Mouse (Mus musculus) adrenal gland, postnatal 36 days (tissue): ENCODE measurements around the gene Tm7sf2. TPM values are rescaled to one million over a fixed set of nuclear protein-coding genes. Genes with fewer than 3 reads are reported as not detected.
"Not testable (repeated sequence)": the region's sequence is repeated elsewhere in the genome, so short reads cannot be mapped to it uniquely, and the experiment has no call there.

ENCODE experiments used
- DNase-seq, 2 experiments: peaks; one replicate each; pipeline ENCODE4 v3.0.0; 2021; ENCODE audit warnings: mixed read lengths in 1 of 2
- total RNA-seq, 2 experiments: library from RNA; stranded (reverse); gene quantifications; 2 replicates each; pipeline ENCODE4 v1.2.3; 2021

Gene Tm7sf2
- total RNA-seq, 2 experiments from 2014 or later: 22.9 to 42.0 TPM

GRCm38 (mm10) chr19:6044102-6044501 lies 24.1 kb downstream of the Tm7sf2 start:
- not testable (repeated sequence) for DNase-seq

DNA sequence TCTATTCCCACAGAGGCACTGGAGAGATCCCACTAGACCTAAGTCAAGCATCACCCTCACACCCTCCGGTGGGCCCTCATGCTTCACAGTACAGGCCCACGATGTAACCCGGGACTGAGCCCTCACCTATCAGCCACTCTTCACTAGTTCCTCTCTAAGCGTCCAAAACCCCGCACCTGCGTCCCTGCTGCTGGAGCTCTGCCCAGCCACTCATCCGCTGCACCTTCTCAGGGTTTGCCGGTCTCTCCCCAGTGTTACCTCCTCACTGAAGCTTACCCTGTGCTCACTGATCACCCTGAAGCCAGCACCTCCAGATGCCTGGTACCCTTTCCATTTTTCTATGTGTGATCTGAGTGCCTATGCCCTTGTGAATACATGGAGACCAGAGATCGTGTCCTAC lies 25.9 kb downstream of the Tm7sf2 start:
- no peak for DNase-seq

DNA sequence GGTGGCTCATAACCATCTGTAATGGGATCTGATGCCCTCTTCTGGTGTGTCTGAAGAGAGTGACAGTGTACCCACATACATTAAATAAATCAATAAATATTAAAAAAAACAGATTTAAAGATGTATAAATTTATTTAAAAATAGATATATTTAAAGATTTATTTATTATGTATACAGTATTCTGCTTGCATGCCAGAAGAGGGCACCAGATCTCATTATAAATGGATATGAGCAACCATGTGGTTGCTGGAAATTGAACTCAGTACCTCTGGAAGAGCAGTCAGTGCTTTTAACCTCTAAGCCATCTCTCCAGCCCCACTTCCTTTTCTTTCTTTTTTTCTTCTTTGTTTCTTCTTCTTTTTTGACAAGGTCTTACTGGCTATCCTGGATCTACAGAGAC lies 28.2 kb downstream of the Tm7sf2 start:
- DNase-seq: no peak

DNA sequence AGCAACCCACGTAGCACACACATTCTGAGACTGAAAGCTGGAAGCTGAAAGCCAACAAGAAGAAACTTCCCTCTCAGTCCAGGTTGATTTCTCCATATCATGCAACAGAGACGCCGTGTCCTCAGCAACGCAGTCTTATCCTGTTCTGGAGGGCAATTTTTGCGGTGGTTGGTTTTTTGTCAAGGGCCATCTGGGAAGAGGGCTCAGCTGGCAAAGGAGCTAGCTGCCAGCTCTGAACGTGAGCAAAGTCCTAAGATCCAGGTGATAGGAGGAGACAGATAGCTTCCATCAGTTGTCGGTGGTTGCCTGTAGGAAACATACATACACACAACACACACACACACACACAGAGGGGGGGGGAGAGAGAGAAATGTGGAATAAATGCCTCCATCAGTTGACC lies 29.8 kb downstream of the Tm7sf2 start:
- no peak for DNase-seq

- DNase-seq: no peak
Measured at GRCm38 (mm10) chr19:6037695-6038094, 30.5 kb downstream of the Tm7sf2 start.

- DNase-seq: no peak
Measured at GRCm38 (mm10) chr19:6035966-6036585, 32.1 kb downstream of the Tm7sf2 start.

GRCm38 (mm10) chr19:6030520-6031280 lies 37.5 kb downstream of the Tm7sf2 start:
- DNase-seq: no peak

DNA sequence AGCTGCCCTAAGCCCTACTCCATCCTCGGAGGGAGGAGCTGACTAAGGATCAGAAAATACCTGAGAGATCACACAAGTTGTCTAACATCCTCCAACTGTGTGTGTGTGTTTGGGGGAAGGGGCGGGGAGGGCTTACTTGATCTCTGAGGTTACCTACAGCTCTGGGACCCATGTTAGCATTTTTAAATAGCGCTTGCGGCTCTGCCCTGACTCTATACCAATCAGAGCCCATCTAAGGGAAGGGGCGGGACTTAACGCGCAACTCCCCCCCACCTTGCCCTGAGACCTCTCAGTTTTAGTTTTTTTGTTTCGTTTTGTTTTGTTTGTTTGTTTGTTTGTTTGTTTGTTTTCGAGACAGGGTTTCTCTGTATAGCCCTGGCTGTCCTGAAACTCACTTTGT lies 38.7 kb downstream of the Tm7sf2 start:
- no peak for DNase-seq

DNA sequence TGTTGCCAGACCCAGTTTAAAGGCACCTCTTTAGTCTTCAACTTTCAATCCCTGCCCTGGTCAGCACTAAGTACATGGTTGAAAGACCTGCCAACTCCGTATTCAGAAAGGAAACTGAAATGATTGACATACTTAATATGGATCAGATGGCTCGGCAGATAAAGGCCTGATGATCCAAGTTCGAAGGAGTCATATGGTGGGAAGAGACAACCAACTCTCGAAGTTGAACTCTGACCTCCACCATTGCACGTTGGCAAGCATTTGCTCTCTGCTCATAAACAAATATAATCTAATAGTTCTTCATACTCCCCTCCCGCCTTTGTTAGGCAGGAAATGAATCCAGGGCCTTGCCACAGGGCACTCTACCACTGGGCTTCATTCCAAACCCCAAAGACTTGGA lies 39.2 kb downstream of the Tm7sf2 start:
- DNase-seq: no peak

DNA sequence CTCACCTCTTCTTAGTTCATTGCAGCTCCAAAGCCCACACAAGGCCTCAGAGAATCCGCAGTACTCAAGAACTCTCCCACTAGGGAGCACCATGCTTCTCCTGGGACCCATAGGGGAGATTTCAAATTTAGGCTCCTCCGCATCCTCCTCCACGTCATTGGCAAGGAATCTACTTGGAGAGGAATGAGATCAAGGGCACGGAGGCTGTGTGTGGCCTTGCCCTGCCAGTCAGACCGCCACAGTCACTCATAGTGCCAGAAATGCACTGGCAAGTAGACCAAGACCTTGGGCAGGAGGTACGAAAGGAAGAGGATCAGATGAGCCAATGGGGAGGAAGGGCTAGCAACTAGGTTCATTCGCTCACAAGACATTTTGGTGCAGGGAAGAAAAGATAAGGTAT lies 44.2 kb downstream of the Tm7sf2 start:
- peak; percentile 74 to 77 for DNase-seq

- no peak for DNase-seq
Measured at GRCm38 (mm10) chr19:6023059-6023458, 45.1 kb downstream of the Tm7sf2 start.

- DNase-seq: no peak
Measured at GRCm38 (mm10) chr19:6020276-6020675, 47.9 kb downstream of the Tm7sf2 start.

- peak; percentile 91 to 92 for DNase-seq
Measured at GRCm38 (mm10) chr19:6018142-6019089, 49.8 kb downstream of the Tm7sf2 start.

DNA sequence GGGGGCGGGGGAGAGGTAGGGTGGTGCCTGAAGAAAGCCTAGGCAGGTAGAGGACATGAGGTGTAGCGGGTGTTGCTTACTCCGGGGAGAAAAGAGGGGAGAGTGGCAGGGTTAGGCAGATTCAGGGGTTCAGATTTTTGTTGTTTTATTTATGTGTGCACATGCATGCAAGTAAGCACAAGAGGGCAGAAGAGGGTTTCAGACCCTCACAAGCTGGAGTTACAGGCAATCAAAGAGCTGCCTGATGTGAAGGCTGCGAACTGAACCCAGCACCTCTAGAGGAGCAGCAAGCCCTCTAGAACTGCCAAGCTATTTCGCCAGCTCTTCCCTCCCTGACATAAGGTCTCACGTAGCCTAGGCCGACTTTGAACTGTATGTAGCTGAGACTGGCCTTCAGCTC lies 51.6 kb downstream of the Tm7sf2 start:
- DNase-seq: no peak

DNA sequence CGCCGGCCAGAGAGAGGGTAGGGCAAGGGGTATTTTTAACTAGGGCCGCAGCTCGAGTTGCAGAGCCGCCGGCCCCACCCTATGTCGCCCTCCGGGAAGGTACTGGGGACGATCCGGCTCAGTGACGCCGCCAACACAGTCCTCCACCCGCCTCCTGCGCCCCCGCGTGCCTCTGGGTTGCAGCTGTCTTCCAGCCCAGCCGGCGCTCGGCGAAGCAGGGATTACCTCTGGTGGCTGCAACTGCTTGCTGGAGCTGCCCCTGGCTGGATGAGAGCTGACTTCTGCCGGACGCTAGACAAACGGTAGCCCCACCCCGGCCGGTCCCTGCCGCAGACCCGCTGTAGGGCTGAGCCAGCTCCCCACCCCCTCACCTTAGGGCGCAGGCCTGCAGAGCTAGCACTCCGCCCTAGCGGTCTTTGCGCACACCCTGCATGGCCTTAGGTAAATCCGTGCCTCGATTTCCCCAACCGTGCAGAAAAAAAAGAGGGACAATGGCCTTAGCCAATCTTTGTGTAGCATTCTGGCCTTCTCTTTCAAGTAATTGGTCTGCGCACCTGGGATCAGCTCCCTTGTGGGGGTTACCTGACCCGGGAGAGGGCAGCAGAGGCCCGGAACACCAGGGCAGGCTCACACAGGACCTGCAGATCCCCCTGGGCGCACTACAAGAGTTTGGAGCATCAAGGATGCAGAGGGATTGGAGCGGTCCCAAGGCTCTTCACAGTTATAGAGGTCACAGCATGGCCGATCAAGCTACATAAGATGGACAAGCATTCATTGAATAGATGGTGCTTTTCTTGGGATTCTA lies 52.5 kb downstream of the Tm7sf2 start, which contains the start of gene Capn1:
TSS of gene Capn1 (minus strand) at position 387 of the 805 bp plus-strand sequence.
- DNase-seq: peak; percentile 83 to 86

- peak; percentile 67 to 80 for DNase-seq
Measured at GRCm38 (mm10) chr19:6014991-6015510, 53.1 kb downstream of the Tm7sf2 start.

GRCm38 (mm10) chr19:6013691-6014090 lies 54.5 kb downstream of the Tm7sf2 start:
- no peak for DNase-seq
